Mouse (Mus musculus) kidney, adult 2 months (tissue): Measurements from ENCODE around the gene Klra3. TPM values are rescaled to one million over a fixed set of nuclear protein-coding genes. Genes with fewer than 3 reads are reported as not detected.
"Not testable (repeated sequence)": the region's sequence is repeated elsewhere in the genome, so short reads cannot be mapped to it uniquely, and the experiment has no call there.

Experiments used
- DNase-seq: peaks from one replicate; pipeline ENCODE4 v3.0.0; 2021
- H3K27ac ChIP-seq: fragments of 200-500 bp; 2 replicates; pipeline ENCODE4 v1.5.1; 2012; ENCODE audit warnings: low read depth, low read length, control low read depth, inconsistent platforms; ENCODE audit not compliant: insufficient read depth
- H3K27me3 ChIP-seq: fragments of 200-500 bp; replicated peaks from 2 replicates; pipeline ENCODE4 v1.6.1; 2012; ENCODE audit warnings: mild to moderate bottlenecking, moderate library complexity, low read length, inconsistent platforms; ENCODE audit not compliant: control insufficient read depth, insufficient read depth
- H3K36me3 ChIP-seq: fragments of 200-500 bp; 2 replicates; pipeline ENCODE4 v1.6.1; 2012; ENCODE audit warnings: mild to moderate bottlenecking, moderate library complexity, low read length, inconsistent platforms; ENCODE audit not compliant: control insufficient read depth, insufficient read depth
- H3K4me1 ChIP-seq: fragments of 200-500 bp; 2 replicates; pipeline ENCODE4 v1.6.1; 2011; ENCODE audit warnings: low read length; ENCODE audit not compliant: control insufficient read depth, insufficient read depth
- H3K4me3 ChIP-seq: fragments of 200-500 bp; 2 replicates; pipeline ENCODE4 v1.5.1; 2011; ENCODE audit warnings: mild to moderate bottlenecking, low read depth, low read length, control low read depth; ENCODE audit not compliant: insufficient read depth
- CTCF ChIP-seq: fragments of 200-500 bp; conservative IDR thresholded peaks from 2 replicates; pipeline ENCODE4 v1.5.1; 2011; ENCODE audit warnings: low read depth, mild to moderate bottlenecking, control low read depth, low read length, moderate library complexity, mixed read lengths; ENCODE audit not compliant: insufficient read depth, insufficient read length
- POLR2A ChIP-seq: fragments of 200-500 bp; IDR thresholded peaks from one replicate; pipeline ENCODE4 v1.6.1; 2011; ENCODE audit warnings: low read depth, low read length, control low read depth
- WGBS: fragments of 180-500 bp; shearing (Covaris S2); methylation state at CpG from one replicate; pipeline ENCODE4 v1.1.7; 2018; 5-methylcytosine and 5-hydroxymethylcytosine counted together
- polyA plus RNA-seq: library from polyadenylated mRNA; depleted of rRNA; stranded (reverse); fragments of >200 nt; gene quantifications from 2 replicates; pipeline ENCODE4 v1.2.3, GENCODE M21; 2012; rRNA removed

Klra3 gene
- not detected in 2 replicates for polyA plus RNA-seq

DNA sequence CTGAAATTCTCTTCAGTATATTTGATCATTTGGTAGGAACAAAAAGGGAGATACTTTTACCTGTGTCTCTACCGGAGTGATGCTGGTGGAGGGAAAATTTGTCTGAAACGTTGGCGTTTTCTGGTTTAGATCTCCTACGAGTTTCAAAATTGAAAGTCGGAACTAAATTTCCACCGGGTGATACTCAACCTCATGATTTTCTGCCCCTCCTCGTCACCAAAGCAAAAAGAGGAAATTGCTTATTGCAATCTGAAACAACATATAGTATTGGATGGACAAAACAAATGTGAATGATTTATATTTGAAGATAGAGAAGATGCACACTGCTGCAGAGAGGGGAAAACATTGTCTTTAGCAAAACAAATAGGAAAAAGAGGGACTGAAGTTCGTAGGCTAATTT lies at the start of gene Klra3:
TSS of gene Klra3 (minus strand) at position 164 of the 400 bp plus-strand sequence.
- H3K4me3 ChIP-seq: no peak within 1 kb of the TSS
- DNase-seq: no peak
- no peaks in the 10 kb centered on the region for H3K36me3 ChIP-seq
- no peaks in the 10 kb centered on the region for H3K27me3 ChIP-seq
- H3K4me1 ChIP-seq: no peaks in the 10 kb centered on the region
- H3K27ac ChIP-seq: no peak within 1 kb of the TSS
- TF ChIP-seq POLR2A (no peak), CTCF (no peak)
- 83% methylated on average over 8 of the region's 8 CpGs for WGBS

DNA sequence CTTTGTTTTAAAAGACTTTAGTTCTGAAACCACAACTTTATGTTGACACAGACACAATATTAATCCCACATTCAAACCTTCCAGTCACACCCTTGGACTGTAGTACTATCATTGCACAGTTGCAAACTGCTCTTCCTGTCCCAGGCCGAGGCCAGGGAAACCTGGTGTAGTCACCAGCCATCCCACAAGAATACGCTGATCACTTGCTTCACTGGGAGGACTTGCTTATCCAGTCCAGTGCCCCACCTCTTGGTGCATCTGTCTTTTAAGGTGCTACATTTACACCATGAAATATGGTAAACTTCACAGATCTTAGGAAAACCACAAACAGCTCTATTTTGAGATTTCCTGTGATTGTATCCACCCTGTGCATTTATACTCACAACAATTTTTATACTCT lies 49.4 kb upstream of the Klra3 start, which contains the start of gene Klra1:
TSS of gene Klra1 (minus strand) at position 125 of the 400 bp plus-strand sequence.
- 84% methylated on average over 2 of the region's 2 CpGs for WGBS

GRCm38 (mm10) chr6:130385803-130386202 lies 48.4 kb upstream of the Klra3 start:
- no peaks in the 10 kb centered on the region for H3K36me3 ChIP-seq
- no peak overlapping the region for H3K27ac ChIP-seq
- no peak for DNase-seq
- H3K4me3 ChIP-seq: no peak overlapping the region
- H3K4me1 ChIP-seq: no peaks in the 10 kb centered on the region
- 58% methylated on average over 1 of the region's 1 CpGs for WGBS
- H3K27me3 ChIP-seq: no peaks in the 10 kb centered on the region
- TF ChIP-seq CTCF (no peak), POLR2A (no peak)

More for the DNA sequence above, 49.4 kb upstream of the Klra3 start, which contains the start of gene Klra1:
- H3K27me3 ChIP-seq: no peaks in the 10 kb centered on the region
- TF ChIP-seq POLR2A (no peak), CTCF (no peak)
- no peak within 1 kb of the TSS for H3K4me3 ChIP-seq
- DNase-seq: no peak
- H3K27ac ChIP-seq: no peak within 1 kb of the TSS
- no peaks in the 10 kb centered on the region for H3K36me3 ChIP-seq
- H3K4me1 ChIP-seq: no peaks in the 10 kb centered on the region

DNA sequence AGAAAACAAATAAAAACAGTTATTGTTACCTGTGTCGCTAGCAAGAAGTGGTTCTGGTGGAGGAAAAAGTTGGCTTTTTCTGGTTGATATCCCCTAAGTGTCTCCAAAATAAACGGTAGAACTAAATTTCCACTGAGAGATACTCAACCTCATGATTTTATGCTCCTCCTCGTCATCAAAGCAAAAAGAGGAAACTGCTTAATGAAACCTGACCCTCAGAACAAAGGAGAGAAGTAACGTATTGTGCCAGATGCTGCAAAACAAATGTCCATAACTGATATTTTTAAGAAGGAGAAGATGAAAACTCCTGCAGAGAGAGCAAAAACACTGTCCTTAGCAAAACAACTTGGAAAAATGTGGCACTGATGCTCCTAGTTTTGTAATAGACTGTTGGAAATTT lies 45.0 kb upstream of the Klra3 start:
- H3K4me3 ChIP-seq: no peak overlapping the region
- H3K27me3 ChIP-seq: no peaks in the 10 kb centered on the region
- TF ChIP-seq CTCF (no peak), POLR2A (no peak)
- no peak overlapping the region for H3K27ac ChIP-seq
- H3K36me3 ChIP-seq: no peaks in the 10 kb centered on the region
- 67% methylated on average over 4 of the region's 4 CpGs for WGBS
- H3K4me1 ChIP-seq: no peaks in the 10 kb centered on the region
- DNase-seq: no peak

GRCm38 (mm10) chr6:130345381-130345780 lies 8.0 kb upstream of the Klra3 start:
- 21% methylated on average over 1 of the region's 1 CpGs for WGBS
- not testable (repeated sequence) for H3K36me3 ChIP-seq, H3K4me1 ChIP-seq, H3K27me3 ChIP-seq, DNase-seq, H3K27ac ChIP-seq, H3K4me3 ChIP-seq

- not testable (repeated sequence) for H3K4me1 ChIP-seq, H3K4me3 ChIP-seq, H3K27ac ChIP-seq, H3K36me3 ChIP-seq, H3K27me3 ChIP-seq, DNase-seq
- WGBS: 84% methylated on average over 2 of the region's 2 CpGs
Measured at GRCm38 (mm10) chr6:130341973-130342372, 4.6 kb upstream of the Klra3 start.

GRCm38 (mm10) chr6:130287984-130288649 lies 49.3 kb downstream of the Klra3 start:
- no peak overlapping the region for H3K27ac ChIP-seq
- H3K36me3 ChIP-seq: no peaks in the 10 kb centered on the region
- no peak for DNase-seq
- no peak for TF ChIP-seq POLR2A
- no peak for TF ChIP-seq CTCF
- H3K4me1 ChIP-seq: no peaks in the 10 kb centered on the region
- no peak overlapping the region for H3K4me3 ChIP-seq
- no peaks in the 10 kb centered on the region for H3K27me3 ChIP-seq

- DNase-seq, H3K27ac ChIP-seq, H3K4me3 ChIP-seq, H3K4me1 ChIP-seq, H3K36me3 ChIP-seq, H3K27me3 ChIP-seq: not testable (repeated sequence)
- WGBS: 65% methylated on average over 1 of the region's 1 CpGs
Measured at GRCm38 (mm10) chr6:130281828-130282227, 55.5 kb downstream of the Klra3 start, which contains the start of gene Klra10. Gene Klra10 (minus strand): TSS chr6:130281928.

Other genes starting within 250 kb of the Klra3 start
- not detected in 2 replicates for gene Klra8, start 207.7 kb downstream of the Klra3 start, polyA plus RNA-seq
- gene Klra9, start 144.5 kb downstream of the Klra3 start, polyA plus RNA-seq: 0.13 TPM in 1 of 2 replicates, not detected in the other
- 0.14 TPM in 1 of 2 replicates, not detected in the other for gene Klra7, start 104.3 kb downstream of the Klra3 start, polyA plus RNA-seq
- not detected in 2 replicates for gene Klra10, start 55.6 kb downstream of the Klra3 start, polyA plus RNA-seq
- not detected in 2 replicates for gene Klra1, start 49.3 kb upstream of the Klra3 start, polyA plus RNA-seq